Mouse (Mus musculus) liver, postnatal 0 days (tissue): ENCODE measurements around the gene Gm13277. TPM values are rescaled to one million over a fixed set of nuclear protein-coding genes. Genes with fewer than 3 reads are reported as not detected.
A peak's percentile ranks its signal among the peaks of the same experiment; 100 is the strongest.
"Not testable (repeated sequence)": the region's sequence is repeated elsewhere in the genome, so short reads cannot be mapped to it uniquely, and the experiment has no call there.

Experiments used
- ATAC-seq: fragments of 200-750 bp; cut with Nextera tagmentation; 2 replicates; pipeline ENCODE4 v1.8.0; 2017; ENCODE audit warnings: mild to moderate bottlenecking, moderate library complexity
- DNase-seq: peaks from one replicate; pipeline ENCODE4 v3.0.0-alpha.2; 2016
- H3K27ac ChIP-seq: fragments of 300-500 bp; sonication (generic); 2 replicates; pipeline ENCODE4 v1.5.1; 2014; ENCODE audit warnings: antibody characterized with exemption, moderate library complexity, mild to moderate bottlenecking, low read depth
- H3K27me3 ChIP-seq: fragments of 300-500 bp; sonication (generic); 2 replicates; pipeline ENCODE4 v1.6.1; 2014; ENCODE audit warnings: low read length, control low read depth, mixed read lengths; ENCODE audit not compliant: insufficient read depth
- H3K36me3 ChIP-seq: fragments of 300-500 bp; sonication (generic); replicated peaks from 2 replicates; pipeline ENCODE4 v1.6.1; 2014; ENCODE audit warnings: mild to moderate bottlenecking, control low read depth, low read length, moderate library complexity, mixed read lengths; ENCODE audit not compliant: insufficient read depth
- H3K4me1 ChIP-seq: fragments of 300-500 bp; sonication (generic); 2 replicates; pipeline ENCODE4 v1.6.1; 2014; ENCODE audit warnings: antibody characterized with exemption, mild to moderate bottlenecking, control low read depth; ENCODE audit not compliant: insufficient read depth
- H3K4me2 ChIP-seq: fragments of 300-500 bp; sonication (generic); 2 replicates; pipeline ENCODE4 v1.6.1; 2014; ENCODE audit warnings: low read depth, mild to moderate bottlenecking, low read length, moderate library complexity, mixed read lengths
- H3K4me3 ChIP-seq: fragments of 300-500 bp; sonication (generic); 2 replicates; pipeline ENCODE4 v1.5.1; 2014; ENCODE audit warnings: low read depth, low read length
- H3K9ac ChIP-seq: fragments of 300-500 bp; sonication (generic); replicated peaks from 2 replicates; pipeline ENCODE4 v1.6.1; 2014; ENCODE audit warnings: mild to moderate bottlenecking, moderate library complexity
- H3K9me3 ChIP-seq: fragments of 300-500 bp; sonication (generic); 2 replicates; pipeline ENCODE4 v1.6.1; 2016; ENCODE audit warnings: mild to moderate bottlenecking, control low read depth, low read length, mixed read lengths
- CTCF ChIP-seq: sonication (generic); IDR thresholded peaks from 2 replicates; pipeline ENCODE4 v1.5.1; 2016; ENCODE audit warnings: antibody characterized with exemption, low read depth
- WGBS: fragments of 180-500 bp; shearing (Covaris S2); extraction: QIAGEN DNeasy Blood & Tissue Kit; methylation state at CpG from one replicate; pipeline ENCODE4 v1.1.7; 2014; ENCODE audit not compliant: insufficient replicate concordance; 5-methylcytosine and 5-hydroxymethylcytosine counted together
- polyA plus RNA-seq: library from polyadenylated mRNA; unstranded; fragments of >200 nt; fragmentation: Nextera tagmentation; extraction: Ambion mirVana; gene quantifications from 2 replicates; pipeline ENCODE4 v1.2.1, GENCODE M21; 2015

Gene Gm13277
- polyA plus RNA-seq, 1 experiment from 2014 or later: not detected

GRCm38 (mm10) chr4:88754818-88755340 is 33.6 kb upstream of the Gm13277 start, which contains the start of gene Gm13271:
TSS of gene Gm13271 (plus strand) at chr4:88754868.
- H3K9me3 ChIP-seq, H3K36me3 ChIP-seq, H3K27me3 ChIP-seq, H3K4me3 ChIP-seq, H3K9ac ChIP-seq, H3K4me2 ChIP-seq, H3K27ac ChIP-seq, DNase-seq, H3K4me1 ChIP-seq, ATAC-seq: not testable (repeated sequence)
- 72% methylated on average over 15 of the region's 15 CpGs for WGBS
- peak; percentile 12; the same call in 1 of the 2 replicates for TF ChIP-seq CTCF

GRCm38 (mm10) chr4:88756581-88757513 is 31.6 kb upstream of the Gm13277 start:
- H3K27ac ChIP-seq: peak overlapping the region; percentile 93
- peak overlapping the region; percentile 77 for H3K9ac ChIP-seq
- DNase-seq: peak; percentile 31
- H3K9me3 ChIP-seq, H3K27me3 ChIP-seq, H3K4me1 ChIP-seq, ATAC-seq, H3K36me3 ChIP-seq: not testable (repeated sequence)
- H3K4me2 ChIP-seq: peak overlapping the region; percentile 80
- WGBS: 8% methylated on average over 28 of the region's 31 CpGs
- peak overlapping the region; percentile 68 for H3K4me3 ChIP-seq

DNA sequence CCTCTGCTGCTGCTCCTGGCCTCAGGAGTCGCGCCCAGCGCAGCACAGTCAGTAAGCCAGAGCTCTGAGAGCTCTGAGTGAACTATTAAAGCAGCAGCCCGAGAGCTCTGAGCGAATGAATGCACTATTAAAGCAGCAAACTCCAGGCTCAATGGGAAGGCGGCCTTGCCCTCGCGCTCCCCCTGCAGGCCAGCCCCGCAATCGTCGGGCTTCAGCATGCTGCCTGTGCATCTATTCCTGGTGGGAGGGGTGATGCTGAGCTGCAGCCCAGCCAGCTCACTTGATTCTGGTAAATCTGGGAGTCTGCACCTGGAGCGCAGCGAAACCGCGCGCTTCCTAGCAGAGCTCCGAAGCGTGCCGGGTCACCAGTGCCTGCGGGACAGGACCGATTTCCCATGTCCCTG is 30.8 kb upstream of the Gm13277 start:
- WGBS: 0% methylated on average over 11 of the region's 21 CpGs
- TF ChIP-seq CTCF: peak; percentile 72
- not testable (repeated sequence) for H3K36me3 ChIP-seq, H3K4me1 ChIP-seq, H3K9me3 ChIP-seq, H3K27me3 ChIP-seq
- DNase-seq: peak; percentile 78
- peak; percentile 100 for ATAC-seq
- peak overlapping the region; percentile 80 for H3K4me2 ChIP-seq
- peak overlapping the region; percentile 77 for H3K9ac ChIP-seq
- peak overlapping the region; percentile 93 for H3K27ac ChIP-seq
- peak overlapping the region; percentile 68 for H3K4me3 ChIP-seq

DNA sequence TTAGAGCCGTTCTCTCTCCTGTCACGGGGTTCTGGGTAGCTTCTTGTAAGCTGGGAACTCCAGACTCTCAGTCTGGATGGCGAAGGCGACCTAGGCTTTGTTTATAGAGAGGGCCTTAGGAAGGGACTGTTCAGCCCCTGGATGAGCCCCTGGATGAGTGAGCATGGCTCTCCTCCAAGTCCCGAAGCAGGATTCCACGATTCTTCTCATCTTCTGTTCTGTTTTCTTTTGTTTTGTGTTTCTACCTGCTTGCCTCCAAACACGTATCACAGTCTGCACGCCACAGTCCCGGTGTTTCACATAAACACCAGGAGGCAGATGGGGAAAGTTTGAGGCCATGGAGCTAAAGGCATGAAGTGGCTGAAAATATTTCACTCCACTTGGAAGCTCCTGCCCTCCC is 29.7 kb upstream of the Gm13277 start:
- not testable (repeated sequence) for H3K27me3 ChIP-seq, H3K4me1 ChIP-seq, DNase-seq, ATAC-seq, H3K4me2 ChIP-seq, H3K9me3 ChIP-seq, H3K27ac ChIP-seq, H3K9ac ChIP-seq, H3K4me3 ChIP-seq, H3K36me3 ChIP-seq
- WGBS: 73% methylated on average over 8 of the region's 9 CpGs

- peak within 1 kb of the TSS; percentile 66 for H3K27ac ChIP-seq
These were observed 28.7 kb upstream of the Gm13277 start, which contains the start of gene Gm13283 for GRCm38 (mm10) chr4:88759610-88760268. TSS of gene Gm13283 (plus strand) at chr4:88760119.

DNA sequence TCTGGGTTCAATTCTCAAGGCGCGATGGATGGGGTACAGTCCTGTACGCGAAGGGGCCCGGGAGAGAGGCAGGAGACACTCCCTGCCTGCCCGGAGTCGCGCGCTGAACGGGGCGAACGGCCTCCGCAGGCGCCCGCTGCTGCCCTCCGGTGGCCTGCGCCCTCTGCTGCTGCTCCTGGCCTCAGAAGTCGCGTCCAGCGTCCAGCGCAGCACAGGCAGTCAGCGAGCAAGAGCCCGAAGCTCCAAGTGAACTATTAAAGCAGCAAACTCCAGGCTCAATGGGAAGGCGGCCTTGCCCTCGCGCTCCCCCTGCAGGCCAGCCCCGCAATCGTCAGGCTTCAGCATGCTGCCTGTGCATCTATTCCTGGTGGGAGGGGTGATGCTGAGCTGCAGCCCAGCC is 28.0 kb upstream of the Gm13277 start:
- H3K27me3 ChIP-seq, H3K9ac ChIP-seq, ATAC-seq, H3K4me1 ChIP-seq, H3K9me3 ChIP-seq, H3K36me3 ChIP-seq: not testable (repeated sequence)
- peak overlapping the region; percentile 39 for H3K4me3 ChIP-seq
- peak; percentile 73 for DNase-seq
- TF ChIP-seq CTCF: peak; percentile 69
- peak overlapping the region; percentile 66 for H3K27ac ChIP-seq
- WGBS: 0% methylated on average over 16 of the region's 28 CpGs
- H3K4me2 ChIP-seq: peak overlapping the region; percentile 57

More at GRCm38 (mm10) chr4:88759610-88760268, 28.7 kb upstream of the Gm13277 start, which contains the start of gene Gm13283:
- H3K4me1 ChIP-seq, ATAC-seq, H3K36me3 ChIP-seq, DNase-seq, H3K9ac ChIP-seq, H3K27me3 ChIP-seq, H3K9me3 ChIP-seq: not testable (repeated sequence)
- WGBS: 22% methylated on average over 6 of the region's 14 CpGs
- Histone ChIP-seq H3K4me3 (peak within 1 kb of the TSS; percentile 39), H3K4me2 (peak within 1 kb of the TSS; percentile 57)

- WGBS: 64% methylated on average over 6 of the region's 8 CpGs
- not testable (repeated sequence) for H3K4me1 ChIP-seq, H3K4me3 ChIP-seq, H3K27me3 ChIP-seq, H3K4me2 ChIP-seq, H3K9ac ChIP-seq, H3K27ac ChIP-seq, H3K9me3 ChIP-seq, H3K36me3 ChIP-seq, ATAC-seq, DNase-seq
These were observed 26.7 kb upstream of the Gm13277 start for GRCm38 (mm10) chr4:88761776-88762175.

GRCm38 (mm10) chr4:88762341-88762740 is 26.1 kb upstream of the Gm13277 start:
- H3K4me3 ChIP-seq, H3K36me3 ChIP-seq, H3K27me3 ChIP-seq, DNase-seq, H3K9me3 ChIP-seq, H3K27ac ChIP-seq, ATAC-seq, H3K4me1 ChIP-seq, H3K9ac ChIP-seq, H3K4me2 ChIP-seq: not testable (repeated sequence)
- 49% methylated on average over 8 of the region's 9 CpGs for WGBS
